Mouse (Mus musculus) kidney, adult 2 months (tissue): ENCODE measurements at regions not wholly inside any gene's neighbourhood (a gene's known extent, or its start where the extent isn't known, plus 50 kb on each side); places are given as distances from the start of the nearest gene placed in this dataset.

Source experiments
- CTCF ChIP-seq: fragments of 200-500 bp; conservative IDR thresholded peaks from 2 replicates; pipeline ENCODE4 v1.5.1; 2011; ENCODE audit warnings: low read depth, mild to moderate bottlenecking, control low read depth, low read length, moderate library complexity, mixed read lengths; ENCODE audit not compliant: insufficient read depth, insufficient read length
- POLR2A ChIP-seq: fragments of 200-500 bp; IDR thresholded peaks from one replicate; pipeline ENCODE4 v1.6.1; 2011; ENCODE audit warnings: low read depth, low read length, control low read depth

GRCm38 (mm10) chr9:85457400-85457799 lies 130.3 kb upstream of the Tent5a start:
- TF ChIP-seq POLR2A = no peak
- no peak for TF ChIP-seq CTCF
